Mouse (Mus musculus): ENCODE results near the gene Cdkn1c. TPM values are rescaled to one million over a fixed set of nuclear protein-coding genes. Genes with fewer than 3 reads are reported as not detected.

Cdkn1c gene
- polyA plus RNA-seq (2017; shearing (Covaris generic)) = 0.38 TPM

DNA sequence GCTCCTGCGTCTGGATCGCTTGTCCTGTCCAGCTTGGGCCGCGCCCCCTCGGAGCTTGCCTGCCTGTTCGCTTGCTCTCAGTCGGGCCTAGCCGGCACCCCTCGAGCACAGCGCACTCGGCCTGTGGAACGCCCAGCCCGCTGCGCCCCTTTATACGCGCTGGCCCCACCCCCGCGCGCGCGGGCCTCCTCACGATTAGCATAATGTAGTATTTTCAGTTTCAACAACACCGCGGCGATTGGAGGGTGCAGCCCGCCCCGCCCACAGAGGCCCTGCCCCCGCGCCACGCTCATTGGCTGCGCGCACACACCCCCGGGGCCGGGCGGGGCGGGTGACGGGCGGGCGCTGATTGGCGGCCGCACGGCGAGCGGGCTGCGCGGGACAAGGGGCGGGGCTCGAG lies at the start of gene Cdkn1c:
Gene Cdkn1c (minus strand): TSS at position 177 of the 400 bp plus-strand sequence.

DNA sequence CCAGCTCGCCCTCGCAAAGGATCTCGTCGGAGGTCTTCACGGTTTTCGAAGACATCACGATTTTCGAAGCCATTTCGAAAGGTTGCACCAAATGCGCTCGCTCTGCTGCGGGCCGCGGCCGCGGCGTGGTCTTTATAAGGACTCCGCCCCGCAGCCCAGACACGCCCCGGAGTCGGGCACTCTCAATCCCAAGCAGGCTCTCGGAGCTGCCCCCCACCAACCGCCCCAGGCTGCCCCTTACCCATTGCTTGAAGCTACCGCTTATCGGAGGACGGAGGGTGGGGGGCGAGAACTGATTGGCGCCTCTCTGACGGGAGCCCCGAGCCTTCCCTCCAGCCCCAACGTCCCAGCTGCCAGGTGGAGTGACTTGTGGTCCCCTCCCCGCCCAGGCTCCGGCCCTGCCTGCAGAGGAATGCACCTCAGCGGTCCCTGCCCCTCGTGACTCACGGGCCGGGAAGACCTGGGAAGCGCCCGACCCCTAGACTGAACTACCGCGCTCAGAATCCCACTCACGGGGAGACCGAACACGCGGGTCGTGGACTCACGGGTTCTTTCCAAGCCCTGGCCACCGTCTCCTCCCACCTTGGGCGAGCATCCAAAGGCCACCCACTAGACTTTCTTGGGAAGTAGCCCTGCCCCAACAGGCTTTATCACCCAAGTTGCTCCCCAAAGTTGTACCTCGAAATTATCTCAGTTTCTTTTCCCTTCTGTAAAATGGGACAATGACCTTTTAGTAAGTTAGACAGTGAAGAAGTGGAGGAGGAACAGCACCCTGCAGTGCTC lies 41.8 kb upstream of the Cdkn1c start, which contains the start of gene Phlda2:
Gene Phlda2 (minus strand): TSS at position 733 of the 783 bp plus-strand sequence.

DNA sequence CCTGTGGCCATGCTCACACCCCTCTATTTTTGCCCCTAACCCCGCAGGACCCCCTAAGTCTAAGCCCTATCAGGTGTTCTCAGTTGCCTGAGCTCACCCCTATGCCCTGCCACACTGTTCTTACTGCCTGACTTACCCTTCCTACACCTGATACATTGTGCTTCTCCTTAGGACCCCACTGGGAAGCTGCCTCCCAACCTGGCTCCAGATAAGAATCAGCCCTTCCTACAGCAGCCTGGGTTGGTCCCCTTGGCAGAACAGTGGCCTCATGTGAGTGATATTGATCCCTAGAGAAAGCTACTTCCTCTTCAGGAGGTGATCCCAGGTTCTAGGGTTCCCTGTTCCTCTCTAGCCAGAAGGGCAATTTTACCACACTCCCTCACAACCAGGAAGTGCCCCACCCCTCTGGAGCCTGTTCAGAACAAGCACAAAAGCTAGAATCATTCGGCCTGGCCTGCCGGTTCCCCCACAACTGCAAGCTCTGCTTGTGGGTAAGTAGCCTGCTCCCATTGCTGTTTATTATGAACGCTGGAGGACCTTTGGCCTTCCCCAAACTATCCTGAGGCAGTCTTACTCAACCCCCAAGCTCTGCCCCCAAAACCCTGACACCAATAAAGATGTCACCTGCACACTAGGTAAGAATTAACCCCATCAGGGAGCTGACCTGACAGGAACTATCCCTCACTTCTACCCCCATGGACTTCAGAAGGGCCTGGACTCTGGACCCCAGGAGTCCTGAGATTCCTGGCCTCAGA lies 12.7 kb upstream of the Cdkn1c start, which contains the start of gene Slc22a18:
Gene Slc22a18 (plus strand): TSS at position 390 of the 755 bp plus-strand sequence.

Other genes with a start within 250 kb of the Cdkn1c start
- 0.20 TPM for gene Slc22a18, start 12.7 kb upstream of the Cdkn1c start, polyA plus RNA-seq (2017; shearing (Covaris generic))
- gene Phlda2, start 42.1 kb upstream of the Cdkn1c start, polyA plus RNA-seq (2017; shearing (Covaris generic)) = not detected
- 337 TPM for gene Nap1l4, start 88.1 kb upstream of the Cdkn1c start, polyA plus RNA-seq (2017; shearing (Covaris generic))
- 44.0 TPM for gene Cars, start 139.0 kb upstream of the Cdkn1c start, polyA plus RNA-seq (2017; shearing (Covaris generic))
- 37.5 TPM for gene Tnfrsf26, start 167.7 kb upstream of the Cdkn1c start, polyA plus RNA-seq (2017; shearing (Covaris generic))
- 40.0 TPM for gene Tnfrsf22, start 188.6 kb upstream of the Cdkn1c start, polyA plus RNA-seq (2017; shearing (Covaris generic))
- gene Tnfrsf23, start 224.8 kb upstream of the Cdkn1c start, polyA plus RNA-seq (2017; shearing (Covaris generic)) = 4.5 TPM

Data from CD4-positive, CD25-positive, alpha-beta regulatory T cell, adult 9 weeks (primary cell).